Mouse (Mus musculus): Measurements from ENCODE around the gene Serinc3. TPM values are rescaled to one million over a fixed set of nuclear protein-coding genes. Genes with fewer than 3 reads are reported as not detected.

The Serinc3 gene
- polyA plus RNA-seq, 1 experiment from 2014 or later, result 26.8 TPM

DNA sequence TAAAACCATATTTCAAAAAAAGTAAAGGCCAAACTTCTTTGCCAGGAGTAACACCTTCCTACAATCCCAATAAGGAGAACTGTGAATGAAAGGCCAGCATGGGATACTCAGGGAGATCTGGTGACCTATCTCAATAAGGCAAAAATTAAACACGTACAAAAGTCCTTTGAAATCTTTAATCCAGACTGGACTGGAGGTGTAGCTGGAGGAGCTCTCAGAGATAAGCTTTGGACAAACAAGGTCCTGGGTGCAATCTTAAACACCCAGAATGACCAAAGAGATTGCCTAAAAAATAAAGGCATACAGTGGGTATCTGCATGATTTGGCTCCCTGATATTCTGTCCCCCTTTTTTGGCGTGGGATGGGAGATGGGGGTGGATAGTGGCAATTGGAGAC is 1.4 kb downstream of the Serinc3 start:
- H3K4me3 ChIP-seq (ENCODE audit: low read depth, low read length), result peak overlapping the region; percentile 96; the same call in 1 of the 2 replicates
- H3K9me3 ChIP-seq (ENCODE audit: control insufficient read depth, low read length), result no peaks in the 10 kb centered on the region
- no peaks in the 10 kb centered on the region for H3K27me3 ChIP-seq (ENCODE audit: control insufficient read depth, insufficient read depth, low read length)
- H3K4me1 ChIP-seq (ENCODE audit: control insufficient read depth, insufficient read depth, low read length), result no peaks in the 10 kb centered on the region
- DNase-seq (ENCODE audit: low spot score), result no peak
- H3K4me2 ChIP-seq (ENCODE audit: low read depth, severe bottlenecking), result peak overlapping the region; percentile 59
- no peak overlapping the region for H3K27ac ChIP-seq (replicated peaks; ENCODE audit: low read depth, low read length)
- no peak overlapping the region; the same call in 1 of the 2 replicates for H3K9ac ChIP-seq (ENCODE audit: low read length)
- WGBS, result 89% methylated on average over 2 of the region's 2 CpGs
- ATAC-seq (ENCODE audit: insufficient number of reproducible peaks, low FRiP score, low TSS enrichment, low read depth), result no peak
- H3K36me3 ChIP-seq (ENCODE audit: control insufficient read depth, insufficient read depth, low read length), result peaks cover 2% of the 10 kb centered on the region; the same call in 1 of the 2 replicates

DNA sequence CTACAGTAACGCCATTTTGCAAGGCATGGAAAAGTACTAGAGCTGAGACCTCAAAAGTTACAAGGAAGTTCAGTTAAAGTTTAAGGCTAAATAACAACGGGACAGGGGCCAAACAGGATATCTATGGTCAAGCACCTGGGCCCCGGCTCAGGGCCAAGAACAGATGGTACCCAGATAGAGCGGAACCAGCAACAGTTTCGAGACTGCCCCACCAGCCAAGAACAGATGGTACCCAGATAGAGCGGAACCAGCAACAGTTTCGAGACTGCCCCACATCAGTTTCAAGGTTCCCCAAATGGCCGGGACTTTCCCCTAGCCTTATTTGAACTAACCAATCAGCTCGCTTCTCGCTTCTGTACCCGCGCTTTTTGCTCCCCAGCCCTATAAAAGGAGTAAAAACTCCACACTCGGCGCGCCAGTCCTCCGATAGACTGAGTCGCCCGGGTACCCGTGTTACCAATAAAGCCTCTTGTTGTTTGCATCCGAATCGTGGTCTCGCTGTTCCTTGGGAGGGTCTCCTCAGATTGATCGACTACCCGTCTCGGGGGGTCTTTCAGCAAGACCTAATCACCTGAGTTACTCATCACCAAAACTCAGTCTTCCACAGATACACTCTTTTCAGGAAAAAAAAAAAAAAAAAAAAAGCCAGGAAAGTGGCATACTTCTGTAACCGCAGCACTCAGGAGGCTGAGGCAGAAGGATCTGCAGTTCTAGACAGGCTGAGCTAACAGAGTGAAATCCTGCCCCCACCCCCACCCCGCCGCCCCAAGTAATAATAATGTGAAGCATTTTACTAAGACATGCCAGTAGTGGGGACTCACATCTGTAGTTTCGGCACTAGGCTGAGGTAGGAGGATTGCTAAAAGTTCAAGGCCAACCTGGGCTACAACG is 2.0 kb downstream of the Serinc3 start:
- Histone ChIP-seq H3K4me3 (ENCODE audit: low read depth, low read length) (no peak overlapping the region), H3K9me3 (ENCODE audit: control insufficient read depth, low read length) (no peaks in the 10 kb centered on the region), H3K4me1 (ENCODE audit: control insufficient read depth, insufficient read depth, low read length) (no peaks in the 10 kb centered on the region), H3K36me3 (ENCODE audit: control insufficient read depth, insufficient read depth, low read length) (peaks cover 2% of the 10 kb centered on the region; the same call in 1 of the 2 replicates), H3K27ac (replicated peaks; ENCODE audit: low read depth, low read length) (no peak overlapping the region), H3K27me3 (ENCODE audit: control insufficient read depth, insufficient read depth, low read length) (no peaks in the 10 kb centered on the region), H3K4me2 (ENCODE audit: low read depth, severe bottlenecking) (peak overlapping the region; percentile 59; the same call in 1 of the 2 replicates), H3K9ac (ENCODE audit: low read length) (no peak overlapping the region)
- DNase-seq (ENCODE audit: low spot score), result no peak
- 94% methylated on average over 30 of the region's 30 CpGs for WGBS
- ATAC-seq (ENCODE audit: insufficient number of reproducible peaks, low FRiP score, low TSS enrichment, low read depth), result no peak

DNA sequence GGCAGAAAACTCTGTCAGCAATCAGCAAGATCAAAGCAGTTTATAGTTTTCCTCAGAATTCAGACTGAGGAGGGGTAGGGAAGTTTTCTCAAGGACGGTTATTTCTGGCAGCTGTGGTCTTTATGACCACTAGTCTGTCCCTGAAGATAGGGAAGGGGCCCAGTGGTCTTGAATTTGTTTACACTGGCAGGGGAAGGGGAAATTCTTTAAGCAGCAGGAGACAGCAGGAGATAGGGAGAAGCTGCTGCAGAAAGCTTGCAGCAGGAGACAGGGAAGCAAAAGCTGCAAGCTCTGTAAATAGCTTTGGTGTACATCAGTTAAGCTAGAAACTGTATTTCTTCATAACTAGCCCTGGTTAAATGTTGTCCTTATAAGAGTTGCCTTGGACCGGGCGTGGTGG is 3.2 kb downstream of the Serinc3 start:
- no peak overlapping the region for H3K4me2 ChIP-seq (ENCODE audit: low read depth, severe bottlenecking)
- no peaks in the 10 kb centered on the region for H3K4me1 ChIP-seq (ENCODE audit: control insufficient read depth, insufficient read depth, low read length)
- ATAC-seq (ENCODE audit: insufficient number of reproducible peaks, low FRiP score, low TSS enrichment, low read depth) (no peak), DNase-seq (ENCODE audit: low spot score) (no peak)
- no peaks in the 10 kb centered on the region for H3K27me3 ChIP-seq (ENCODE audit: control insufficient read depth, insufficient read depth, low read length)
- H3K9me3 ChIP-seq (ENCODE audit: control insufficient read depth, low read length), result no peaks in the 10 kb centered on the region
- H3K27ac ChIP-seq (replicated peaks; ENCODE audit: low read depth, low read length), result no peak overlapping the region
- WGBS, result 75% methylated on average over 3 of the region's 3 CpGs
- H3K36me3 ChIP-seq (ENCODE audit: control insufficient read depth, insufficient read depth, low read length), result peaks cover 4% of the 10 kb centered on the region
- H3K4me3 ChIP-seq (ENCODE audit: low read depth, low read length), result no peak overlapping the region
- no peak overlapping the region for H3K9ac ChIP-seq (ENCODE audit: low read length)

DNA sequence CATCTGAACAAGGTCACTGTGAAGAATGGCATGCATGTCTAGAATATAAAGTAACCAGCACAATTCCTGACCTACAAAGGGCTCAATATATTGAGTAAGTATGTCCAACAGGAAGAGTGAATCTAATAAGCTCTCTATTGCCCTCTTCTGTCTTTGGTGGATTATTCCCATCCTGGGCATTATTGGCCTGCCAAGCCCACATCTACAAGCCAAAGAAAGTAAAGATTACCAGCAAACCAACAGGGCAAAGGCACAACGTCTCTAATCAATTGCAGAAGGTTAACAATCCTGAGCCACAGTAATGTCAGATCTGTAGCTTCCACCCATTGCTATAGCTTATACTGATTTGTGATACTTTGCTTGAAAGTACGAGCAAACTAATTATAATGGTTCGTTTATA is 4.4 kb downstream of the Serinc3 start:
- WGBS, result 80% methylated on average over 3 of the region's 3 CpGs
- H3K9me3 ChIP-seq (ENCODE audit: control insufficient read depth, low read length), result no peaks in the 10 kb centered on the region
- DNase-seq (ENCODE audit: low spot score) (no peak), ATAC-seq (ENCODE audit: insufficient number of reproducible peaks, low FRiP score, low TSS enrichment, low read depth) (no peak)
- H3K4me3 ChIP-seq (ENCODE audit: low read depth, low read length), result no peak overlapping the region
- H3K4me2 ChIP-seq (ENCODE audit: low read depth, severe bottlenecking), result no peak overlapping the region
- H3K4me1 ChIP-seq (ENCODE audit: control insufficient read depth, insufficient read depth, low read length), result no peaks in the 10 kb centered on the region
- H3K36me3 ChIP-seq (ENCODE audit: control insufficient read depth, insufficient read depth, low read length), result peaks cover 4% of the 10 kb centered on the region
- no peak overlapping the region for H3K27ac ChIP-seq (replicated peaks; ENCODE audit: low read depth, low read length)
- no peak overlapping the region for H3K9ac ChIP-seq (ENCODE audit: low read length)
- no peaks in the 10 kb centered on the region for H3K27me3 ChIP-seq (ENCODE audit: control insufficient read depth, insufficient read depth, low read length)

DNA sequence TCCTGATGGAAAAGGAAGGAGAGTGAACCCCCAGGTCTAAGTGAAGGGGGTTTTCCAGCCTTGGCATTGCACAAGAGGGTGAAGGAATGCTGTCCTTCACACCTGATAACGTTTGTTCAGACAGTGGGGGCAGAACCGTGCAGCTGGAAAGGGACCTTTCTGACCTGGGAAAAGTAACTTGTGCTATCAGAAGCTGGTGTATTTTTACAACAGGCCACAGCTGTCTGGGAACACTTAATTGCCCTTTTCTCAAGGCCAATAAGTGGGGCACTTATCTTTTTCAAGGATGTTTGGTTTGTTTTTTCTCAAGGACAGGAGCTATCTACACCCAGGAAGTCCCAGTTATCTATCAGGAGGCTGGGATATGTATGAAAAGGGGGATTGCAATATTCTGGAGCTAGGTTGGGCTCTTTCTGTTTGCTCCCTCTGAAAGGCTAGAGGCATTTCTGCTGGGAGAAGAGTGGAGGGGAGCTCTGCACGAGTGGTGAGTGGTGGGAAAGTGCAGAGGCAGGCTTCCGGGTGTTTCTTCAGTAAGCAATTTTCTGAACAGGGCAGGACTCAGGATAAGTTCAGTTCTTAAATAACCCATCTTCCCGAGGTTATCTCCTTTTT is 7.2 kb downstream of the Serinc3 start:
- ATAC-seq (ENCODE audit: insufficient number of reproducible peaks, low FRiP score, low TSS enrichment, low read depth), result no peak
- no peaks in the 10 kb centered on the region for H3K27me3 ChIP-seq (ENCODE audit: control insufficient read depth, insufficient read depth, low read length)
- H3K4me1 ChIP-seq (ENCODE audit: control insufficient read depth, insufficient read depth, low read length), result no peaks in the 10 kb centered on the region
- DNase-seq (ENCODE audit: low spot score), result no peak
- WGBS, result 50% methylated on average over 5 of the region's 5 CpGs
- H3K4me2 ChIP-seq (ENCODE audit: low read depth, severe bottlenecking), result no peak overlapping the region
- no peak overlapping the region for H3K27ac ChIP-seq (replicated peaks; ENCODE audit: low read depth, low read length)
- H3K9ac ChIP-seq (ENCODE audit: low read length), result no peak overlapping the region
- H3K36me3 ChIP-seq (ENCODE audit: control insufficient read depth, insufficient read depth, low read length), result peaks cover 4% of the 10 kb centered on the region
- H3K4me3 ChIP-seq (ENCODE audit: low read depth, low read length), result no peak overlapping the region
- no peaks in the 10 kb centered on the region for H3K9me3 ChIP-seq (ENCODE audit: control insufficient read depth, low read length)

DNA sequence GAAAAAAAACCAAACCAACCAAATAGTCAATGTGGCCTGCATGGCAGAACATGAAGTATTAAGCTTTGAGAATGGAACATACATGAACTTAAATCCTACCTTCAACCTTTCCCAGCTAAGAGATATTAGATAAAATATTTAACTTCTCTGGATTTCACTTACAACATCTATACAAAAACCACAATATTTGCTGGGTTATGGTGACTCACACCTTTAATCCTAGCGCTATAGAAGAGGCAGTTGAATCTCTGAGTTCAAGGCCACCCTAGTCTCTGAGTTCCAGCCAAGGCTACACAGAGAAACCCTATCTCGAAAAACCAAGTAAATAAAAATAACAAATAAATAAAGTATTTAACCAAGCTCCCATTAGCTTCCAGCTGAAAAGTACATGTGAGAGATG is 8.9 kb downstream of the Serinc3 start:
- H3K4me3 ChIP-seq (ENCODE audit: low read depth, low read length), result no peak overlapping the region
- H3K4me1 ChIP-seq (ENCODE audit: control insufficient read depth, insufficient read depth, low read length), result no peaks in the 10 kb centered on the region
- DNase-seq (ENCODE audit: low spot score) (no peak), ATAC-seq (ENCODE audit: insufficient number of reproducible peaks, low FRiP score, low TSS enrichment, low read depth) (no peak)
- peaks cover 11% of the 10 kb centered on the region for H3K36me3 ChIP-seq (ENCODE audit: control insufficient read depth, insufficient read depth, low read length)
- no peak overlapping the region for H3K4me2 ChIP-seq (ENCODE audit: low read depth, severe bottlenecking)
- 92% methylated on average over 2 of the region's 2 CpGs for WGBS
- no peaks in the 10 kb centered on the region for H3K27me3 ChIP-seq (ENCODE audit: control insufficient read depth, insufficient read depth, low read length)
- no peak overlapping the region for H3K27ac ChIP-seq (replicated peaks; ENCODE audit: low read depth, low read length)
- no peaks in the 10 kb centered on the region for H3K9me3 ChIP-seq (ENCODE audit: control insufficient read depth, low read length)
- H3K9ac ChIP-seq (ENCODE audit: low read length), result no peak overlapping the region

DNA sequence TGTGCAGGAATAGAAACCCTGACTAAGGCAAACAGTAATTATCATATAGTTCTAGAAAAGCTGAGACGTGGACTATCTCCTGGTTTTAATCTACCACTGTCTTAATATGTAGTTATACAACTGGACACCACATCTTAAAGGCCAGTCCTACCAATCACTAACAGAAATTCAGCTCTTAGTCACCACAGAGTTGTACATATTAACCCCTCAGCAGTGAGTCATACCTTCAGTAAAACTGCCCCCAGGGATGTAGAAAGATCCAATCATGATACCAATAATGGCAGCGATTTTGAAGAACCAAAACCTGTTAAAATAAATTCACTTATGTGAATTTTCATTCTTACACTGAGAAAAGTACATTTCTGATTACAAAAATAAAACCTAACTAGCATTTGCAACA is 10.7 kb downstream of the Serinc3 start:
- DNase-seq (ENCODE audit: low spot score), result no peak
- H3K4me1 ChIP-seq (ENCODE audit: control insufficient read depth, insufficient read depth, low read length), result no peaks in the 10 kb centered on the region

DNA sequence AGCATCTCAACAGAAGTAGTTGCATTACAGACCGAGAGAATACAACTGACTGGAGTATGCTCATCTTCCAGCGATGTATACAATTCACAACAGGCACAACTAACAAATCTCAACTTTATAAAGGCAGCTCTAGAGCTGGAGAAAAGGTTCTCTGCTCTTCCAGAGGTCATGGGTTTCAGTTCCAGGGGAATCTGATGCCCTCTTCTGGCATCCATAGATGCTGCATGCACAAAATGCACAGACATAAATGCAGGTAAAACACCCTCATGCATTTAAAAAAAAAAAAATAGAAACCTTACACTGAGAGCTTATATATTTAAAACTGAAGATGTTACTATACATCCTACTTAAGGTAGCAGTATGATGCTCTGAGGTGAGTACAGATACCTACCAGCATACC is 13.2 kb downstream of the Serinc3 start:
- no peak overlapping the region for H3K4me2 ChIP-seq (ENCODE audit: low read depth, severe bottlenecking)
- ATAC-seq (ENCODE audit: insufficient number of reproducible peaks, low FRiP score, low TSS enrichment, low read depth), result no peak
- 91% methylated on average over 2 of the region's 2 CpGs for WGBS
- H3K36me3 ChIP-seq (ENCODE audit: control insufficient read depth, insufficient read depth, low read length), result peaks cover 30% of the 10 kb centered on the region
- no peak overlapping the region for H3K27ac ChIP-seq (replicated peaks; ENCODE audit: low read depth, low read length)
- H3K4me3 ChIP-seq (ENCODE audit: low read depth, low read length), result no peak overlapping the region
- no peaks in the 10 kb centered on the region for H3K4me1 ChIP-seq (ENCODE audit: control insufficient read depth, insufficient read depth, low read length)
- no peaks in the 10 kb centered on the region for H3K9me3 ChIP-seq (ENCODE audit: control insufficient read depth, low read length)
- no peaks in the 10 kb centered on the region for H3K27me3 ChIP-seq (ENCODE audit: control insufficient read depth, insufficient read depth, low read length)
- no peak for DNase-seq (ENCODE audit: low spot score)
- H3K9ac ChIP-seq (ENCODE audit: low read length), result no peak overlapping the region

More for the DNA sequence above, 10.7 kb downstream of the Serinc3 start:
- Histone ChIP-seq H3K4me2 (ENCODE audit: low read depth, severe bottlenecking) (no peak overlapping the region), H3K27me3 (ENCODE audit: control insufficient read depth, insufficient read depth, low read length) (no peaks in the 10 kb centered on the region), H3K36me3 (ENCODE audit: control insufficient read depth, insufficient read depth, low read length) (peaks cover 21% of the 10 kb centered on the region), H3K4me3 (ENCODE audit: low read depth, low read length) (no peak overlapping the region), H3K27ac (replicated peaks; ENCODE audit: low read depth, low read length) (no peak overlapping the region), H3K9me3 (ENCODE audit: control insufficient read depth, low read length) (no peaks in the 10 kb centered on the region), H3K9ac (ENCODE audit: low read length) (no peak overlapping the region)
- no peak for ATAC-seq (ENCODE audit: insufficient number of reproducible peaks, low FRiP score, low TSS enrichment, low read depth)
- 90% methylated on average over 2 of the region's 2 CpGs for WGBS
